Mouse (Mus musculus) retina, embryonic 14.5 days (tissue): ENCODE measurements around the gene Zfp57.
"Not testable (repeated sequence)": the region's sequence is repeated elsewhere in the genome, so short reads cannot be mapped to it uniquely, and the experiment has no call there.

Source experiments
- DNase-seq: peaks from one replicate; pipeline ENCODE4 v3.0.0-alpha.2; 2015; ENCODE audit warnings: low spot score

The Zfp57 gene

GRCm38 (mm10) chr17:36995448-36995847, 5.5 kb upstream of the Zfp57 start:
- DNase-seq: no peak

- DNase-seq: peak; percentile 95
Measured at GRCm38 (mm10) chr17:36997033-36997735, 3.8 kb upstream of the Zfp57 start.

- DNase-seq: no peak
Measured at GRCm38 (mm10) chr17:36998477-36998876, 2.5 kb upstream of the Zfp57 start.

DNA sequence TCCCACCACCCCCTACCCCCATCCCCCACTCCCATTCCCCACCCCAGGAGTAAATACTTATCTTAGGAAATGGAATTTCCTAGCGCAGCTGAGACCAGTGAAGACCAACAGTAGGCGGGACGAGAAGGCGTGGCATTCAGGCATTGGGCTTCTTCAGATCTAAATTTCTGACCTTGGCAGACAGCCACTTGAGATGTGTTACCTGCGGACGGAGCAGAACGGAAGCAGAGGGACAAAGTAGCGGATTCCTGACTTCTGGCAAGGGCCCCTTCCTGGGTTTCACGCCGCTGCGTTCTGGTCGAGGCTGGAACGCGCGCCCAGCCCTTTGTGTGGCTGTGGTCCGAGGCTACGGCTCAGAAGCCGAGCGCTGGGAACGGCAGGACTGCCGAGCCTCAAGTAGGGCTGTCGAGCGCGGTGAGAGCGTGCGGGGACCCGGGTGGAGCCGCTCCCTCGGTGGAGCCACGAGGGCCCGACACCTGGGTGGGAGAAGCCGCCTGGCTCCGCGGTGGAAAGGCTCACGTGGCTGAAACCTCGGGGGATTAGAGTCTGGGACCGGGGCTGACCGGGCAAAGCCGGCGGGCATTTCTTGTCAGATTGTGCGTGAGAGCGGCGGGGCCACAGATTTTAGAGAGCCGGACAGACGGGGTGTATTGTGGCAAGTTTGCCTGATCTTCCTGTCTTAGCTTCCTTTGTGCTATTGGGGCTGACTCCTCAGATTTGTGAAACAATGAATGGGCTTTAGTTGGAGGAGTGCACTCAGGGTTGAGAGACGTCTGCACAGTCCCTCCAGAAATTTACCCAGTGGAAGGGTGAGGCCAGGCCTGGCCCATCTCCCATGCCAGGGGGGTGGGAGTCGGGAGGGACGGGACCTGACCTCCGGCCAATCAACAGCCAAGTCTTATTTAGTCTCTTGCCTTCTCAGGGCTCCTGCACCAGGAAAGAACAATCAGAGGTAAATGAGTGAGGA, 1.7 kb downstream of the Zfp57 start:
- DNase-seq: peak; percentile 71

GRCm38 (mm10) chr17:37003366-37003765, 2.4 kb downstream of the Zfp57 start:
- DNase-seq: no peak

- DNase-seq: no peak
Measured at GRCm38 (mm10) chr17:37008161-37008560, 7.2 kb downstream of the Zfp57 start.

DNA sequence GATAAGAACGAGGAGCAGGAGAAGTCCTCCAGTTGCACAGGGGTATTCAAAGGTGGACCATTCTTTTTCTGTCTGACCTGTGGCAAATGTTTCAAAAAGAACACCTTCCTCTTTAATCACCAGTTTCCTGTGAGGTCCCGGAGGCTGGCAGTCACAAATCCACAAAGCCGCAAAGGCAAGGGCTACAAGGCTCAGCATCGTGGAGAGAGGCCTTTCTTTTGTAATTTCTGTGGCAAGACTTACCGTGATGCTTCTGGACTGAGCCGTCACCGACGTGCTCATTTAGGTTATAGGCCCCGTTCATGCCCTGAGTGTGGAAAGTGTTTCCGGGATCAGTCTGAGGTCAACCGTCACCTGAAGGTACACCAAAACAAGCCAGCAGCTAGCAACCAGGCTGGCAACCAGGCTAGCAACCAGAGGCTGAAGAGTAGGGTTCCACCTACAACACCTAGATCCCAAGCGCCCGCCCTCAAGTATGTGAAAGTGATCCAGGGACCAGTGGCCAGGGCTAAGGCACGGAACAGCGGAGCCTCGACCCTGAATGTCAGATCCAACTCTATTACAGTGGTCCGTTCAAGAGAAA, 8.6 kb downstream of the Zfp57 start:
- no peak for DNase-seq

DNA sequence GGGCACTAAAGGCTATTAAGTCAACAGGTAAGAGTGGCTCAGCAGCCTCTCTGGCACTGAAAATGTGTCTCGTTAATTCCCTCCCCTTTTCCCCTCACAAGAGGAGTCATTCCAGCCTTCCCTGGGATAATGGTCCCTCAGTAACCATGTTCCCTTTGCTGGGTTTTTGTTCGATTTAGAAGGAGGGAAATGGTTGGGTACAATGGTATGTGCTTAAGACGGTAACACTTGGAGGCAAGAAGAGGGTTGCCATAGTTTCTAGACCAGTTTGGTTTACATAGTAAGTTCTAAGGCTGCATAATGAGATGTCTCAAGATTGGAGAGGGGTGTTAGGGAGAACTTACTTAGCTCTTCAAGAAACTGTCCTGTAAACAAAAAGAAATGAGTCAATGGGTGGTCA, 10.8 kb downstream of the Zfp57 start:
- DNase-seq: no peak

DNA sequence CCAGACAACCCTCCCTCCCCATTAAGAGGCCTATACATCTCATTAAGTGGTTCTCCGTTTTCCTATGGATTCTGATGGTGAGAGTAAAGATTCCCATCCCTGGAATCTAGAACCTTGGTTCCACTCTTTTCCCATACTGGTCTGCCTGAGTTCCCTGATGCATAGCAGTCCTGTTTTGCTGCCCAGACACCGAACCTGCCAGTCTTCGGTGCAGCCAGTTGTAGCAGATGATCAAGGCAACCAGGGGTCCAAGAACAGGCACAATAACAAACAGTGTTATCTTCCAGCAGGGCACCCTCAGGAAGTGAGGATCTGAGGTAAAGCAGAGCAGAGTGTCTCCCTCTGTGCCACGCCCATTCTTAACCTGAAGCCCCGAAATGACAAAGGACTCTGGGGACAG, 11.2 kb downstream of the Zfp57 start:
- DNase-seq: no peak

DNA sequence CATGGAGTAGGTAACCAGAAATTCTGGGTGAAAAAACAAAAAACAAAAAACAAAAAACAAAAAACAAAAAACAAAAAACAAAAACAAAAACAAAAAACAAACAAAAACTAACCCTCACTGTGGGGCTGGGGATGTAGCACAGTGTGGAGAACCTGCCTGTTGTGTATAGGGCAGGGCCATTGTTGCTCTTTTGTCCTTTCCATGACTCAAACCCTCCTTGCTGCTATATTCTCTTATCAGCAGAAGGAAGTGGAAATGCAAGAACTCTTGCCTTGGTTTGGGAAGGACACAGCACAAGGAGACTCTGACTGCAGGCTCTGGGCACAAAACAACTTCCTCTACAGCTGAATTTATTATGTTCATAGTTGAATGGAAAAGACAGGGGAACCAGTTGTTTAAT, 15.4 kb downstream of the Zfp57 start:
- no peak for DNase-seq

- DNase-seq: no peak
Measured at GRCm38 (mm10) chr17:37018328-37018727, 17.4 kb downstream of the Zfp57 start.

DNA sequence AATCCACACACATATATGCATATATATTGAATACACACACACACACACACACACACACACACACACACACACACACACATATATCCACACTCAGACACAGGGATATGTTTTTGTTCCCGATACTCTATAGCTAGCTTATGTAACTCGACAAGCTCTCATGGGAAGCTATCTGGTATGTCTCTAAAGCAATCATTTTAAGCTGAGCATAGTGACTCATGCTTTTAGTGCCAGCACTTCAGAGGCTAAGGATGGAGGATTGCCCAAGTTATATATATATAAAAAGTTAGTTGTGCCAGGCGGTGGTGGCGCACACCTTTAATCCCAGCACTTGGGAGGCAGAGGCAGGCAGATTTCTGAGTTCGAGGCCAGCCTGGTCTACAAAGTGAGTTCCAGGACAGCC, 18.3 kb downstream of the Zfp57 start:
- DNase-seq: not testable (repeated sequence)

- no peak for DNase-seq
Measured at GRCm38 (mm10) chr17:37022628-37023576, 21.9 kb downstream of the Zfp57 start, which contains the start of gene Mog. Gene Mog (minus strand): TSS chr17:37023398.

GRCm38 (mm10) chr17:37026425-37026824, 25.5 kb downstream of the Zfp57 start:
- no peak for DNase-seq

DNA sequence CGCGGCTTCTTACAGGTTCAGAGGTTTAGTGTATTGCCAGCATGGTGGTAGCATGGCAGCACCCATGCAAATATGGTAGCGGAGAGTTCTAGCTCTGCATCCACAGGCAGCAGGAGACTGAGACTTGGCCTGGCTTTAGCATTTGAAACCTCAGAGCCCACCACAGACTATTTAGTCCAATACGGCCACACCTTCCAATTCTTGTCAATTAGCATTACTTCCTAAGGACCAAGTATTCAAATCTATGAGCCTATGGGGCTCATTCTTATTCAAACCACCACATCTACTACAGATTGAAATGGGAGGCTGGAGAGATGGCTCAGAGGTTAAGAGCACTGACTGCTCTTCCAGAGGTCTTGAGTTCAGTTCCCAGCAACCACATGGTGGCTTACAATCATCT, 26.5 kb downstream of the Zfp57 start:
- no peak for DNase-seq

DNA sequence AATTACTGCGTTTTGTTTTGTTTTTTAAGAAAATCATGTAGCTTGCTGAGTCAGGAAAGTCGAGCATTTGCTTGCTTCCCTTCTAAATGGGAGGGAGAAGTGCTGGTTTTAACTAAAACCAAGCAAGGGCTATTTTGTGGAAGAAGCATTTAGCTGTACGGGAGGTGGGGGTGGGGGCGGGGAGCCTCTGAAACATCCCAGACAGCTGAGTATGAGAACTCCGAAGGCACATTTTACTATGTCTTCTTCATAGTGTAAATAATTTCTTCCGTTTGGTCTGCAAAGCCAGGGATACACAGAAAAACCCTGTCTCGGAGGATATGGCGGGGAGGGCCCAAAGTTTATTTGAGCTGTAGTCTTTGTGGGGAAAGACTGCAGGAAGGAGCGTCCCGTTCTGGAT, 27.2 kb downstream of the Zfp57 start:
- DNase-seq: no peak

DNA sequence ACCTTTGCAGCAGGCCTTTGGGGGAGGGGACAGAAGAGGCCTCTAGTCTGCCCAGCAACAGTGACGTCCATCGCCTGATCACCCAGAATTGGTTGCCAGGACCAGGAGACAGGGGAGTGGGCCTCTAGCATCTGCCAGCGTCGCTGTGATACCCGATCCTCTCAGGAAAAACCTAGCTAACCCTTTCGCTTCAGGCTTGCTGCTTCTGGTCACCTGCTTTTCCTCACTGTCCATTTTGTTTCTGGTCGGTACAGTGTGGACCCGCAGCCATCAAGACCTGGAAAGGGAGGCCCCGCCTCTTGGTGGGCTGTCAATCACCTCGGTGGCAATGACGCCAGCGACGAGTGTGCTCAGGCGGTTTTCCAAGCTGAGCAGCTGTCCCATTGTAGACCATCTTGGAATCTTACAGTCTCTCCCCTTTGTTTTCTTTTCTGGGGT, 27.7 kb downstream of the Zfp57 start:
- peak; percentile 99 for DNase-seq

DNA sequence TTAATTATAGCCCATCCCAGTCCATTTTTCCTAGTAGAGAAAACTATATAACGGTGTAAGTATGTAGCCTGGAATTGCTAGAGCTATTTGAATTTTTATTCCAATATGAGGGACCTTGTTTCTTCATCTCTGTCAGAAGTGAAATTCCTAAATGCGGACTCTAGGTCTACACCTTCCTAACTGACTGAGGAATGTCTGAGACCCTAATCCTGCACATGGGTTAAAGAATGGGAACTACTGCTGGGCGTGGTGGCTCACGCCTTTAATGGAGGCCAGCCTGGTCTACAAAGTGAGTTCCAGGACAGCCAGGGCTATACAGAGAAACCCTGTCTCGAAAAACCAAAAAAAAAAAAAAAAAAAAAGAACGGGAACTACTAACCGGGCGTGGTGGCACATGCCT, 28.2 kb downstream of the Zfp57 start:
- DNase-seq: no peak

- no peak for DNase-seq
Measured at GRCm38 (mm10) chr17:37039127-37039894, 38.3 kb downstream of the Zfp57 start.

GRCm38 (mm10) chr17:37044651-37045244, 43.8 kb downstream of the Zfp57 start:
- DNase-seq: no peak
